Mouse (Mus musculus) intestine, postnatal 0 days (tissue): ENCODE measurements around the gene Slc18a2. TPM values are rescaled to one million over a fixed set of nuclear protein-coding genes. Genes with fewer than 3 reads are reported as not detected.

Source experiments
- ATAC-seq: fragments of 200-750 bp; cut with Nextera tagmentation; 2 replicates; pipeline ENCODE4 v1.8.0; 2017; ENCODE audit warnings: mild to moderate bottlenecking, moderate TSS enrichment, moderate library complexity
- H3K27ac ChIP-seq: fragments of 300-500 bp; sonication (generic); 2 replicates; pipeline ENCODE4 v1.5.1; 2014; ENCODE audit warnings: mild to moderate bottlenecking, low read depth, low read length, moderate library complexity
- H3K27me3 ChIP-seq: fragments of 300-500 bp; sonication (generic); replicated peaks from 2 replicates; pipeline ENCODE4 v1.6.1; 2014; ENCODE audit warnings: low read length, mixed read lengths; ENCODE audit not compliant: control insufficient read depth, insufficient read depth
- H3K36me3 ChIP-seq: fragments of 300-500 bp; sonication (generic); 2 replicates; pipeline ENCODE4 v1.6.1; 2014; ENCODE audit warnings: mild to moderate bottlenecking, moderate library complexity; ENCODE audit not compliant: control insufficient read depth, insufficient read depth
- H3K4me1 ChIP-seq: fragments of 300-500 bp; sonication (generic); replicated peaks from 2 replicates; pipeline ENCODE4 v1.6.1; 2014; ENCODE audit warnings: antibody characterized with exemption, low read length, mixed read lengths; ENCODE audit not compliant: control insufficient read depth, insufficient read depth
- H3K4me2 ChIP-seq: fragments of 300-500 bp; sonication (generic); replicated peaks from 2 replicates; pipeline ENCODE4 v1.6.1; 2014; ENCODE audit warnings: low read depth, mild to moderate bottlenecking, moderate library complexity
- H3K4me3 ChIP-seq: fragments of 300-500 bp; sonication (generic); 2 replicates; pipeline ENCODE4 v1.5.1; 2014; ENCODE audit warnings: low read depth, low read length
- H3K9ac ChIP-seq: fragments of 300-500 bp; sonication (generic); 2 replicates; pipeline ENCODE4 v1.6.1; 2014; ENCODE audit warnings: mild to moderate bottlenecking, low read depth, low read length
- H3K9me3 ChIP-seq: fragments of 300-500 bp; sonication (generic); 2 replicates; pipeline ENCODE4 v1.6.1; 2016; ENCODE audit warnings: mixed run types; ENCODE audit not compliant: control insufficient read depth
- CTCF ChIP-seq: sonication (generic); IDR thresholded peaks from 2 replicates; pipeline ENCODE4 v1.5.1; 2016; ENCODE audit warnings: low read depth, mild to moderate bottlenecking, control low read depth, antibody characterized with exemption, moderate library complexity
- WGBS: fragments of 180-500 bp; shearing (Covaris S2); extraction: QIAGEN DNeasy Blood & Tissue Kit; methylation state at CpG from one replicate; pipeline ENCODE4 v1.1.7; 2014; 5-methylcytosine and 5-hydroxymethylcytosine counted together
- polyA plus RNA-seq: library from polyadenylated mRNA; unstranded; fragments of >200 nt; fragmentation: Nextera tagmentation; extraction: Ambion mirVana; gene quantifications from 2 replicates; pipeline ENCODE4 v1.2.1, GENCODE M21; 2015

Slc18a2 gene
- 3.3 and 4.3 TPM in 2 replicates for polyA plus RNA-seq

DNA sequence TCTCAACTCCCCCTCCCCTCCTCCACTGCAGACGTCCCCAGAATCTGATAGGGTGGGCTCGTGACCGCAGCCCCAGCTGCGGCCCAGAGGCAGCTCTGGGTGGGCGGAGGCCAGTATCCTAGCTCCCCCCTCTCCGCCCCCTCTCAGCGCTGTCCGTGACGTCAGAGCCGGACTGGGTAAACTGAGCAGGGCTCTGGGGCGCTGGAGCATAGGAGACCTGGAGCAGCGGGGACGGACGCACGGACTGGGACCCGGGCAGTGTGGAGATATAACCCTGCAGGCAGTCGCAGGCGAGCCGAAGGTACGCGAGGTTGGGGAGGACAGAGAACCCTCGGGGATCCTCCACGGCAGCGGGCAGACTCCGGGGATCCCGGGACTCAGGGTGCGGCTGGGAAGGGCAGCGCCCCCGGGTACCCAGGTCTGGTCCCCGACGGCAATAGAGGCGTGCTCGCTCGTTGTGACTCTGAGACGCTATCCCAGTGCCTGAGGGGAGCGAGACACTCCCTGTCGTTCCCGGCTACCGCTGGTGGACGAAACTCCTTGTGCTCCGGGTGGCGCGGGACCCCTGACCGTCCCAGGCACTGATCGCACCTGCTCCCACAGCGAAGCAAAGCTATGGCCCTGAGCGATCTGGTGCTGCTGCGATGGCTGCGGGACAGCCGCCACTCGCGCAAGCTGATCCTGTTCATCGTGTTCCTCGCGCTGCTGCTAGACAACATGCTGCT, at the start of gene Slc18a2:
Gene Slc18a2, plus strand, starts transcription at position 179 of the 725 bp plus-strand sequence.
- Histone ChIP-seq H3K27ac (no peak within 1 kb of the TSS), H3K36me3 (no peaks in the 10 kb centered on the region), H3K4me2 (peak within 1 kb of the TSS; percentile 69), H3K9me3 (peaks cover 5% of the 10 kb centered on the region; the same call in 1 of the 2 replicates), H3K27me3 (peaks cover 12% of the 10 kb centered on the region), H3K4me3 (peak within 1 kb of the TSS; percentile 32), H3K4me1 (no peaks in the 10 kb centered on the region), H3K9ac (no peak within 1 kb of the TSS; the same call in 1 of the 2 replicates)
- no peak for ATAC-seq
- no peak for TF ChIP-seq CTCF
- WGBS, result 1% methylated on average over 54 of the region's 55 CpGs

GRCm38 (mm10) chr19:59216891-59217290, 43.8 kb upstream of the Slc18a2 start:
- no peak overlapping the region for H3K9ac ChIP-seq
- no peak for TF ChIP-seq CTCF
- WGBS, result 78% methylated on average over 3 of the region's 3 CpGs
- no peaks in the 10 kb centered on the region for H3K9me3 ChIP-seq
- ATAC-seq, result no peak
- no peak overlapping the region for H3K4me2 ChIP-seq
- no peak overlapping the region for H3K27ac ChIP-seq
- H3K4me3 ChIP-seq, result no peak overlapping the region
- H3K4me1 ChIP-seq, result no peaks in the 10 kb centered on the region
- H3K36me3 ChIP-seq, result no peaks in the 10 kb centered on the region
- no peaks in the 10 kb centered on the region for H3K27me3 ChIP-seq

GRCm38 (mm10) chr19:59218991-59219390, 41.7 kb upstream of the Slc18a2 start, which contains the start of gene Kcnk18:
Gene Kcnk18 (plus strand): TSS chr19:59219214.
- TF ChIP-seq CTCF, result no peak
- no peaks in the 10 kb centered on the region for H3K9me3 ChIP-seq
- H3K27ac ChIP-seq, result no peak within 1 kb of the TSS
- no peak within 1 kb of the TSS for H3K4me2 ChIP-seq
- no peaks in the 10 kb centered on the region for H3K4me1 ChIP-seq
- no peaks in the 10 kb centered on the region for H3K36me3 ChIP-seq
- no peak for ATAC-seq
- 79% methylated on average over 8 of the region's 8 CpGs for WGBS
- no peak within 1 kb of the TSS for H3K9ac ChIP-seq
- H3K27me3 ChIP-seq, result no peaks in the 10 kb centered on the region
- H3K4me3 ChIP-seq, result no peak within 1 kb of the TSS

DNA sequence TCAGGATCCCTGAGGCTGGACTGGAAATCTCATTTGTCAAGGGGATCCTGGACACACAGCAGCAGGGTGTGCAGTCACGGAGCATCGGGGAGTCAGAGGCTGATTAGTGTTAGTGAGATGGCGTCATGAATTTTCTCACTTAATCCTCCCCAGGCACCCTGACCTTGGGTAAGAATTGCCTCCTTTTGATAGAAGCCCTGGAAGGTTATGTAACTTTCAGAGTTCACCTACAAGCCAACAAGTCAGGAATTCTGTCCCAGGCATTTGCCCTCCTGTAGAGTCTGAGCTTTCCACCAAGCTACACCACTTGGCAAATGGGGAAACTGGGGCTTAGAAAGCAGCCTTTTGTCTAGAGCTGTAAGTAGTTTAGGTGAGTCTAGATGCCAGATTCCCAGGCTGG, 39.6 kb upstream of the Slc18a2 start:
- Histone ChIP-seq H3K27ac (no peak overlapping the region), H3K27me3 (no peaks in the 10 kb centered on the region), H3K9me3 (no peaks in the 10 kb centered on the region), H3K4me3 (no peak overlapping the region), H3K36me3 (no peaks in the 10 kb centered on the region), H3K4me1 (no peaks in the 10 kb centered on the region), H3K4me2 (no peak overlapping the region), H3K9ac (no peak overlapping the region)
- no peak for ATAC-seq
- WGBS, result 56% methylated on average over 3 of the region's 3 CpGs
- no peak for TF ChIP-seq CTCF

DNA sequence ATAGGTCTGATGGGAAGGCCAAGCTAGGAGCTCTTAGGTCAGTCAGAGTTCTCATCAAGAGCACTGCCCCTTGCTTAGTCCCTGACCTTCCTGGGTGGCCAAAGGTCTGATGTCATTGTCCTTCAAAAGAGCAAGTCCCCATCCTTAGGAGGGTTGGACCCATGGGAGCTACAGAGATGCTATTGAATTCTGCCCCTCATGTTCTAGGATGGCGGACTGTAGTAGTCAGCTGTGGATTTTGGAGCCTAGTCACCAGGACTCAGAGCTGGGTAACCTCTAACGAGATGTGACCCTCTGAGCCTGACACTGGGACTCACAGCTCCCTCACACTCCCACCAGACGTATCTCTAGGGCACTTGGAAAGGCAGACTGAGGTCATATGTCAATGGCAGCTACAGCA, 32.3 kb upstream of the Slc18a2 start:
- H3K4me2 ChIP-seq, result no peak overlapping the region
- no peaks in the 10 kb centered on the region for H3K9me3 ChIP-seq
- TF ChIP-seq CTCF, result no peak
- no peaks in the 10 kb centered on the region for H3K36me3 ChIP-seq
- no peaks in the 10 kb centered on the region for H3K4me1 ChIP-seq
- no peak overlapping the region for H3K9ac ChIP-seq
- no peak overlapping the region for H3K27ac ChIP-seq
- H3K4me3 ChIP-seq, result no peak overlapping the region
- no peak for ATAC-seq
- no peaks in the 10 kb centered on the region for H3K27me3 ChIP-seq
- WGBS, result 64% methylated on average over 3 of the region's 3 CpGs

- Histone ChIP-seq H3K4me2 (no peak overlapping the region), H3K9ac (no peak overlapping the region), H3K27ac (no peak overlapping the region), H3K4me3 (no peak overlapping the region), H3K4me1 (no peaks in the 10 kb centered on the region), H3K9me3 (no peaks in the 10 kb centered on the region), H3K27me3 (no peaks in the 10 kb centered on the region), H3K36me3 (no peaks in the 10 kb centered on the region)
- TF ChIP-seq CTCF, result no peak
- WGBS, result 67% methylated on average over 5 of the region's 5 CpGs
- no peak for ATAC-seq
Measured at GRCm38 (mm10) chr19:59232786-59233185, 27.9 kb upstream of the Slc18a2 start.
